Mouse (Mus musculus) gonadal fat pad, adult 2 months (tissue): ENCODE measurements around the gene Nup160. TPM values are rescaled to one million over a fixed set of nuclear protein-coding genes. Genes with fewer than 3 reads are reported as not detected.

ENCODE experiments used
- DNase-seq: peaks from one replicate; pipeline ENCODE4 v3.0.0-alpha.2; 2012; ENCODE audit warnings: low read depth
- polyA plus RNA-seq: library from polyadenylated mRNA; depleted of rRNA; stranded (reverse); fragments of >200 nt; gene quantifications from 2 replicates; pipeline ENCODE4 v1.2.3, GENCODE M21; 2012; rRNA removed

Gene Nup160
- polyA plus RNA-seq, result 6.8 and 8.1 TPM in 2 replicates

- no peak for DNase-seq
Measured at GRCm38 (mm10) chr2:90677007-90677406, at the start of gene Nup160. Gene Nup160, plus strand, starts transcription at chr2:90677215.

- no peak for DNase-seq
Measured at GRCm38 (mm10) chr2:90628261-90628660, 48.8 kb upstream of the Nup160 start.

DNA sequence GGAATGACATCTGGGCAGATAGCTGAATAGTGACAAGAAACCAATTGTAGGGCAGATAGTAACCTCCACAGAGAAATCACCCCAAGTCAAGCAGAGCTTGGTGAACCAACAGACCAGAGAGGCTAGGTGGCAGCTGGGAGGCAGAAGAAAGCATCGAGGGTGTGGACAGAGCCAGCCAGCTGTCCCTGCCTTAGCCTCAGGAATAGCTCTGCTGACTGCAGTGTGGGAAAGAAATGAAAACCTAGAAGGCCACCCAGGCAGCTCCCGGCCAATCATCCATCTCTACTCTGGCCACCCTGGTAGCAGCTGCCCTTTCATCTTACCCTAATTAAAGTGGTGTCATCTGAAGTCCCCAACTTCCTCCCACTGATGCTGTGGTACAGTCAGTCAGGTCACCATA, 47.5 kb upstream of the Nup160 start:
- no peak for DNase-seq

DNA sequence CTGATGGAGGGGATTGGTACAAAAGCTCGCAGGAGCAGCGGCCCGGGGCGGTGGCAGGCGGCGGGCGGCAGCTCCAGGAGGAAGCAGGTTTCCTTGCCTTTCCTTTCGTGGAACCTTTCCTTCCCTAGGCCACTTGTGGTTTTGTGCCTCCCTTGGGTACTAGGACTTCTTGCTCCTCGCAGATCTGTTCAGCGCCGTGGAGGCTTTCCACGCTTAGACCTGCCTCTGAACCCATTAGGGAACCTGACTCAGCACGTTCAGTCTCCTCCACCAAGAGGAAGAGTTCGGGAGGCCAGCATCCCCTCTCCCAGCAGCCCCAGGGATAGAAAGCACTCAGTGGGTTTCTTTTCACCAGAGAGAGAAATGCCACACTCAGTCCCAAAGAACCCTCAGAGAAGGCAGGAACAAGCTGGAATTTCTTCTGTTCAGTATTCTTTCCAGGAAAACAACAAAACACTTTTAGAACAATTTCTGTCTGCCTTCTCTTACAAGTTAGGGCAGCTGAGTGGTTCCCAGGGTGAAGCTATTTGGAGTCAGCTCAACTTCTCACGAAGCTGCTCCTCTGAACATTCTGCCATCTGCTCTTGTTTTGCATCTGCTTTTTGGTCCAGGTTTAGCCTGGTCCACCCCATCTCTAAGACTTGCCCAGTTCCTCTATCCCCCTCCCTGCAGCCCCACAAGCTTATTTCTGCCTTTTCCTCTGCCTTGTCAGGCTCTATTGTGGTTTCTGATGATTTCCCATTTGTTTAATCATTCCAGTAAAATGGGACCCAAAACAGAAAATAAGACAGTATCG, 44.9 kb upstream of the Nup160 start:
- no peak for DNase-seq

GRCm38 (mm10) chr2:90634671-90635070, 42.3 kb upstream of the Nup160 start:
- no peak for DNase-seq

DNA sequence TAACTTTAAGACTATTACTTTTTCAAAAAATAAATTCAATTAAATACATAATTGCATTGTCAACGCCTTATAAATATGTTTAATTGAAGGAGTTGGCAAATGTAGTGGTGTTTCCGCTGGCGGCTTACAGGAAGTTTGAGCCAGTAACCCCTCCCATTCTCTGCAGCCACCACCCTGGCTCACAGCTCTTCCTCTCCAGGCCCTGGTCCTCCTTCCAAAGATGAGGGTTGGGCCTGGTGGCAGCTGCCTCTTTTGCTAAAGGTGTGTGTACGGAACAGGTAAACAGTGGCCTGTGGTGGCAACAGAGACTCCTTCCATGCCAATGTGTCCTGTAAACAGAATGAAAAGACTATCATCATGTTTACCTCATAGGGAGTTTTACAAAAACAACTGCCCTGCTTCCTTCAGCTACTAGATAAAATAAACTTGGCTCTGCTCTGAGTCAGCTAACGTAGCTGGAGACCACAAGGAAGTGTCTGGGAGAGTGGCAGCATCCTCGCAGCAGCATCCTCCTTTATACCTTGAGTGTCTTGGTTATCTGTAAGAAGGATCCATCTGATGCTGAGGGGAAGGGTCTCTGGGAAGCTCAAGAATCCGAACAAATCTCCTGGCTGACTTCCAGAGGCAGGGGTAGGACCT, 41.8 kb upstream of the Nup160 start:
- no peak for DNase-seq

DNA sequence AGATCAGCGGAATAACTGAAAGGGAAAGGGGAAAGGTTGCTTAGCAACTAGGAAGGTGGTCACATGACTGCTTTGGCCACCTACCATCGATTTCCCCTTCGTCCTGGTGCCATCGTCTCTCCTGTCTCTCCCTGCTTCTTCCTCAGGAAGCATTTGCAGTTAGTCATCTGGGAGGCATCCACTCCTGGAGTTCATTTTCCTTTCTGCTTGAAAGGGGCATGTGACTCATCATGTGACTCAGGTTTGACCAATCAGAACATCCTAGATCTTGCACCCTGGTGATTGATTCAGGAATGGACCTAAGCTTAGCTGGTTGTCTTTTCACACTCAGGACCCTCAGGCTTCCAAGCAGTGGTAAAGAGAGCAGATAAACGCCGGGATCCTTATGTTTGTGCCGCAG, 40.2 kb upstream of the Nup160 start:
- DNase-seq, result no peak

- DNase-seq, result no peak
Measured at GRCm38 (mm10) chr2:90638986-90639746, 37.8 kb upstream of the Nup160 start.

GRCm38 (mm10) chr2:90639747-90640699, 37.0 kb upstream of the Nup160 start:
- no peak for DNase-seq

DNA sequence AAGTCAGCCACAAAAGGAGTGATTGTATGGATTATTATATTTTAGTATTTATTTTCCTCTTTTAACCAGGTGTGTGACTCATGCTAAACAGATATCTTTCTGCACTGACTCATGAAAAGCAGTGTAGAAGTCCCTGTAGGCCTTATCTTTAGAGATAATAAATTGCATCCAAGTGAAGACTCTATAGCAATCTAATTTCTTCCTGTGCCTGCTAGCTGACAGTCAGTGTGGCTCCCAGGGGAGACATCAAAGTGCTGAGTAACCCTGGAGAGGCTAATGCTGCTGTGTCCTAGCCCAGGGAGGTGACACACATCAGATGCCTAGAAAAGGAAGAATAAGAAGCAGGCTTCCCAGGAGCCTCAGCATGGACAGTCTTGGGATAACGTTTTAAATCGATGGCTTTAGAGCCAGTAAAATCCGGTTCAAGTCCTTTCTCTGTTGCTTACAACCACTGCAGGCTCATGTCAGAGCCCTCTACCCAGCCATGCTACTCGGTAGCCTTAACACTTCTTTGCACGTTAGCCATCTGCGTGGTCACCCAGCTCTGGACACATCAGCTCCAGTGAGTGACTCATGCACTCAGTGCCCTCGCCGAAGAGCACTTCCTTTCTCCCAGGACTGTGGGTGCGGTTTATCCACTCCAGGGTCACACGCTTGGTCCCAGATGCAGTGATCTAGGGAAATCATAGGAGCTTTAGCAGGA, 35.9 kb upstream of the Nup160 start:
- no peak for DNase-seq

DNA sequence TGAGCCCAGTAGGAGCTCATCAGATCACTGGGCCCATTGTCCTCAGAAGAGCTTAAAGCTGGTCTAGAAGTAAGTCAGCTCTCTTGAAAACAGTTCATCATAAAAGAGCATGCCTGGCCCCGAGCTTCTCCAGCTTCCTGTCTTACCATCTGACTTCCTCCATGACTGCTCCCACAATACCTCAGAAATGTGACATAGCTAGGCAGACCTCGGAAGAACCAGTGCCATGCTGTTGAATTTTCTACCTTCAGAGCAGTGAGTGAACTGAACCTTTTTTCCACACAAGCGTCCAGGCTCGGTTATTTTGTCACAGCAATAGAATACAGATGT, 35.3 kb upstream of the Nup160 start:
- DNase-seq, result no peak

GRCm38 (mm10) chr2:90647084-90647483, 29.9 kb upstream of the Nup160 start:
- DNase-seq, result no peak

GRCm38 (mm10) chr2:90649405-90649804, 27.6 kb upstream of the Nup160 start:
- DNase-seq, result no peak

- no peak for DNase-seq
Measured at GRCm38 (mm10) chr2:90649965-90650364, 27.1 kb upstream of the Nup160 start.

GRCm38 (mm10) chr2:90652101-90652500, 24.9 kb upstream of the Nup160 start:
- DNase-seq, result no peak

- DNase-seq, result no peak
Measured at GRCm38 (mm10) chr2:90652993-90653392, 24.0 kb upstream of the Nup160 start.

- DNase-seq, result no peak
Measured at GRCm38 (mm10) chr2:90655449-90655848, 21.6 kb upstream of the Nup160 start.

DNA sequence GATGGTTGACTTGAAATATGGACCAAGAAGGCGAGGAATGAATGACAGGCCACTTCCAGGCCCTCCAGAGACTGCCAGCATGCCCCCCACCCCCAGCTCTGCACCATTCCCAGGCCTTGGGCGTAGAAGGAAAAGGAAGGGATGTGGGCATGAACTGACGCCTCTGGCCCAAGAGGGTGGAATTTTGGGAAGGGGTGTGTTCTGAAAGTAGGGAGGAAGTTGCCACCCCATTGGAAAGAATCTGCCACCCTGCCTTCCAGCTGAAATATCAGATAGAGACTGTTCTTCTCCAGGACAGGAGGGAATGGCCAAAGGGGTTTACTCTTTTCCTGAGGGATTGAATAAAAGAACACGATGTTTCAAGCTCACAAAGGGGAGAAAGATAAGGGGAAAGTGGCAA, 18.4 kb upstream of the Nup160 start:
- DNase-seq, result no peak

DNA sequence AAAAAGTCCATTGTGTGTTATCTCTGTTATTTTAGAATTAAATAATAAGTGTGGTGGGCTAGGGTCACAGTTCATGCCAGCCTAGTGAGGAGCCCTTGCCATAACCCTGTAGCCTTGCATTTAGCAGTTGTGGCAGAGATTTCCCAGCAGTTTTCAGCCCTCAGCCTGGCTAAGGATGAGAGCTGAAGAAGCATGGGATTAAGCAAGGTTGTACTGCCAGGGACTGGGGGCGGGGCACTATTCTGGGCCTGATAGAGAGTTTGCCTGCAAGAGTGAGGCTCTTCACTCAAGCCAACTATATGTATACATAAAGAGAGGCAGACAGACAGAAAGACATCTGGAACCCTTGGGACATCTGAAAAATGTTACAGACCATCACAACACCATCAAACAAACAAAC, 18.0 kb upstream of the Nup160 start:
- DNase-seq, result no peak

DNA sequence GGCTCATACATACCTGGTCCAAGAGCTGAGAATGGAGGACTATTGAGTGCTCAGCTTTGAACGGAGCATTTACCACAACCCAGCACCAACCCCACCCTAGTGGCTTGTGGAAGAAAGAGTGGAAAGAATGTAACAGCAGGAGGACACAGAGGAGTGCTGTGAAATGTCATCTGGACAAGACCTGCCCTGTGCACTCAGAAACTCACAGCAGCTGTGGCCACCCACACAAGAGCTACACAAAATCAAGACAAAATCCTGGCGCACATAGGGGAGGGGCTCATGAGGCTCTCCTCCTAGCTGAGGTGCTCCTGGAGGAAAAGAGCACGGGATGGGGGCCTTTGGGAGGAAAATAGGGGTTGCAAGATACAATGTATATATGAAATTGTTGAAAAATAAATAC, 17.4 kb upstream of the Nup160 start:
- no peak for DNase-seq

DNA sequence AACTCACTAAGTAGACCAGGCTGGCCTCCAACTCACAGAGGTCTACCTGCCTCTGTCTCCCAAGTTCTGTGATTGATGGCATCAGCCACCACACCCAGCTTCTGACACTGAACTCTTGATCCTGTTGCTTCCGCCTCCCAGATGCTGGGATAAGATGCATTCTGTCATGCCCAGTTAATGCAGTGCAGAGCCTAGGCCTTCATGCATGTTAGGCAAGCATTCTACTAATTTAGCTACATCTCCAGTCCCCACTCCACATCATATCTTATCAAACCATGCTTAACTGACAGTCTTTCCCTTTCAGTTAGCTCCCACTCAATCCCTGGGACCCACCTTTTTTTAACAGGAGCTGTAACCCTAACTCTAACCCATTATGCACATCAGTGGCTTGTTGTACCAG, 16.1 kb upstream of the Nup160 start:
- no peak for DNase-seq
